Mouse (Mus musculus) embryo, embryonic 11 days (tissue): Measurements from ENCODE around the gene Tmem236.

ENCODE experiments used
- DNase-seq: peaks from one replicate; pipeline ENCODE4 v3.0.0-alpha.2; 2015

Tmem236 gene

GRCm38 (mm10) chr2:14174334-14174733 is at the start of gene Tmem236:
Tmem236 (plus strand) TSS chr2:14174523.
- DNase-seq, result no peak

- no peak for DNase-seq
Observed at GRCm38 (mm10) chr2:14126387-14126786, 47.9 kb upstream of the Tmem236 start.

- no peak for DNase-seq
Observed at GRCm38 (mm10) chr2:14127629-14128028, 46.7 kb upstream of the Tmem236 start.

- no peak for DNase-seq
Observed at GRCm38 (mm10) chr2:14130641-14131339, 43.5 kb upstream of the Tmem236 start.

GRCm38 (mm10) chr2:14132468-14133326 is 41.6 kb upstream of the Tmem236 start:
- DNase-seq, result no peak

GRCm38 (mm10) chr2:14136906-14137305 is 37.4 kb upstream of the Tmem236 start:
- no peak for DNase-seq

GRCm38 (mm10) chr2:14139590-14139989 is 34.7 kb upstream of the Tmem236 start:
- DNase-seq, result no peak

GRCm38 (mm10) chr2:14140044-14140443 is 34.3 kb upstream of the Tmem236 start:
- DNase-seq, result no peak

- no peak for DNase-seq
Observed at GRCm38 (mm10) chr2:14145311-14145710, 29.0 kb upstream of the Tmem236 start.

GRCm38 (mm10) chr2:14146913-14147312 is 27.4 kb upstream of the Tmem236 start:
- no peak for DNase-seq

GRCm38 (mm10) chr2:14150829-14151228 is 23.5 kb upstream of the Tmem236 start:
- no peak for DNase-seq

- no peak for DNase-seq
Observed at GRCm38 (mm10) chr2:14151854-14152253, 22.5 kb upstream of the Tmem236 start.

- no peak for DNase-seq
Observed at GRCm38 (mm10) chr2:14159047-14159446, 15.3 kb upstream of the Tmem236 start.

GRCm38 (mm10) chr2:14159756-14160155 is 14.6 kb upstream of the Tmem236 start:
- DNase-seq, result no peak

- no peak for DNase-seq
Observed at GRCm38 (mm10) chr2:14164459-14165030, 9.8 kb upstream of the Tmem236 start.

- DNase-seq, result no peak
Observed at GRCm38 (mm10) chr2:14165066-14165465, 9.3 kb upstream of the Tmem236 start.

GRCm38 (mm10) chr2:14165618-14166344 is 8.5 kb upstream of the Tmem236 start:
- peak; percentile 10 for DNase-seq

GRCm38 (mm10) chr2:14167721-14168120 is 6.6 kb upstream of the Tmem236 start:
- DNase-seq, result no peak

- no peak for DNase-seq
Observed at GRCm38 (mm10) chr2:14176460-14177193, 2.3 kb downstream of the Tmem236 start.

- DNase-seq, result no peak
Observed at GRCm38 (mm10) chr2:14184375-14184774, 10.1 kb downstream of the Tmem236 start.

GRCm38 (mm10) chr2:14190684-14191083 is 16.4 kb downstream of the Tmem236 start:
- DNase-seq, result peak; percentile 12

- DNase-seq, result no peak
Observed at GRCm38 (mm10) chr2:14191601-14192000, 17.3 kb downstream of the Tmem236 start.
